Comparison of ENCODE assay signal across 21 mouse cellular contexts in genomic region chr10:9420741-9421140, GRCm38 (mm10).
DNase-seq lines count a peak whose midpoint lies in the region; ATAC-seq lines count a peak whose summit lies in the region.
"Had no signal": no experiment of that assay in that cellular context is flagged by ENCODE, and none has a peak within 500 bp of the region (broad histone marks: within the 10 kb centered on the region; RNA-seq: fewer than 3 reads in every experiment).

No protein-coding gene starts in this region.

- no peak overlapping the region for H3K4me3 ChIP-seq in forebrain, embryonic 15.5 days
- no peak overlapping the region for H3K4me3 ChIP-seq in forebrain, embryonic 12.5 days (replicated peaks)
- no peak overlapping the region for H3K4me3 ChIP-seq in midbrain, embryonic 11.5 days (ENCODE audit: low read depth, low read length)
- H3K4me3 ChIP-seq in midbrain, embryonic 13.5 days (replicated peaks) = no peak overlapping the region
- H3K4me3 ChIP-seq: embryonic facial prominence, embryonic 10.5 days; embryonic facial prominence, embryonic 12.5 days had no signal

- WGBS in forebrain, embryonic 15.5 days = 25% methylated on average over 4 of the region's 4 CpGs
- WGBS in forebrain, embryonic 12.5 days = 50% methylated on average over 4 of the region's 4 CpGs
- 58% methylated on average over 4 of the region's 4 CpGs for WGBS in midbrain, embryonic 11.5 days
- 48% methylated on average over 4 of the region's 4 CpGs for whole genome bisulfite sequencing in midbrain, embryonic 13.5 days

- no peaks in the 10 kb centered on the region for H3K27me3 ChIP-seq in forebrain, embryonic 15.5 days
- H3K27me3 ChIP-seq in forebrain, embryonic 12.5 days = no peaks in the 10 kb centered on the region
- H3K27me3 ChIP-seq in midbrain, embryonic 11.5 days (ENCODE audit: control insufficient read depth, insufficient read depth, low read length) = no peaks in the 10 kb centered on the region
- no peaks in the 10 kb centered on the region for H3K27me3 ChIP-seq in midbrain, embryonic 13.5 days
- H3K27me3 ChIP-seq: CH12.LX; embryonic facial prominence, embryonic 12.5 days had no signal

- peak overlapping the region; percentile 15; the same call in 1 of the 2 replicates for H3K27ac ChIP-seq in forebrain, embryonic 15.5 days (replicated peaks)
- H3K27ac ChIP-seq in forebrain, embryonic 12.5 days = no peak overlapping the region
- H3K27ac ChIP-seq in midbrain, embryonic 11.5 days (ENCODE audit: low read depth, low read length) = no peak overlapping the region
- H3K27ac ChIP-seq in midbrain, embryonic 13.5 days = no peak overlapping the region
- H3K27ac ChIP-seq: embryonic facial prominence, embryonic 10.5 days; embryonic facial prominence, embryonic 12.5 days had no signal

- no peak for ATAC-seq in forebrain, embryonic 15.5 days (replicated peaks)
- ATAC-seq in forebrain, embryonic 12.5 days (ENCODE audit: low FRiP score) = no peak
- no peak for ATAC-seq in midbrain, embryonic 11.5 days (ENCODE audit: low FRiP score)
- no peak for ATAC-seq in midbrain, embryonic 13.5 days
- ATAC-seq: CD4-positive, CD25-positive, alpha-beta regulatory T cell, adult 4 months; Patski had no signal

- H3K9ac ChIP-seq in forebrain, embryonic 15.5 days (replicated peaks) = no peak overlapping the region
- no peak overlapping the region for H3K9ac ChIP-seq in forebrain, embryonic 12.5 days
- H3K9ac ChIP-seq in midbrain, embryonic 11.5 days (ENCODE audit: low read length) = no peak overlapping the region
- H3K9ac ChIP-seq in midbrain, embryonic 13.5 days (replicated peaks) = no peak overlapping the region
- H3K9ac ChIP-seq: embryonic facial prominence, embryonic 12.5 days had no signal

- 0 out of 2 replicates have a peak, but pooled peaks cover 4% of the 10 kb centered on the region for H3K4me1 ChIP-seq in forebrain, embryonic 15.5 days
- no peaks in the 10 kb centered on the region for H3K4me1 ChIP-seq in forebrain, embryonic 12.5 days
- no peaks in the 10 kb centered on the region for H3K4me1 ChIP-seq in midbrain, embryonic 11.5 days (ENCODE audit: control insufficient read depth, insufficient read depth, low read length)
- no peaks in the 10 kb centered on the region for H3K4me1 ChIP-seq in midbrain, embryonic 13.5 days (replicated peaks)
- H3K4me1 ChIP-seq: embryonic facial prominence, embryonic 10.5 days; embryonic facial prominence, embryonic 12.5 days had no signal

- no peaks in the 10 kb centered on the region for H3K9me3 ChIP-seq in forebrain, embryonic 15.5 days
- no peaks in the 10 kb centered on the region for H3K9me3 ChIP-seq in forebrain, embryonic 12.5 days
- H3K9me3 ChIP-seq in midbrain, embryonic 11.5 days (ENCODE audit: control insufficient read depth, low read length) = no peaks in the 10 kb centered on the region
- no peaks in the 10 kb centered on the region for H3K9me3 ChIP-seq in midbrain, embryonic 13.5 days
- H3K9me3 ChIP-seq: embryonic facial prominence, embryonic 10.5 days; embryonic facial prominence, embryonic 12.5 days; G1E had no signal

- peak; percentile 2 to 4 for DNase-seq in cerebellum, postnatal 10 days
- DNase-seq in cerebellum, postnatal 4 days (ENCODE audit: low spot score in 2 of 2) = no peak
- DNase-seq in midbrain, embryonic 11.5 days (ENCODE audit: low spot score, missing footprints) = peak; percentile 56
- DNase-seq in lung, postnatal 4 days = no peak
- DNase-seq: adrenal gland, adult 2 months; adrenal gland, postnatal 10 days; adrenal gland, postnatal 25 days; B cell, adult 2 months; cerebellum, adult 11-12 months; cerebellum, adult 2 months; cerebellum, adult 9-10 months; cerebellum, postnatal 36 days had no signal

- H3K4me2 ChIP-seq in forebrain, embryonic 15.5 days (replicated peaks) = no peak overlapping the region
- H3K4me2 ChIP-seq in forebrain, embryonic 12.5 days = no peak overlapping the region
- no peak overlapping the region for H3K4me2 ChIP-seq in midbrain, embryonic 11.5 days
- no peak overlapping the region for H3K4me2 ChIP-seq in midbrain, embryonic 13.5 days (replicated peaks)
- H3K4me2 ChIP-seq: embryonic facial prominence, embryonic 12.5 days had no signal

- no peaks in the 10 kb centered on the region for H3K36me3 ChIP-seq in forebrain, embryonic 15.5 days
- H3K36me3 ChIP-seq in forebrain, embryonic 12.5 days (replicated peaks) = no peaks in the 10 kb centered on the region
- no peaks in the 10 kb centered on the region for H3K36me3 ChIP-seq in midbrain, embryonic 11.5 days (ENCODE audit: control insufficient read depth, insufficient read depth, low read length)
- no peaks in the 10 kb centered on the region for H3K36me3 ChIP-seq in midbrain, embryonic 13.5 days
- H3K36me3 ChIP-seq: embryonic facial prominence, embryonic 10.5 days; embryonic facial prominence, embryonic 12.5 days; G1E had no signal

Comparison
In these comparisons a context has a peak if more than half of its experiments do, and no peak if none do; other contexts are left out.
1. DNase-seq: peak in cerebellum, postnatal 10 days (2 of 2) and midbrain, embryonic 11.5 days (single experiment); none in cerebellum, postnatal 4 days (0 of 2) and lung, postnatal 4 days (0 of 2).